Mouse (Mus musculus) cerebellum, adult 2 months (tissue): ENCODE data around the gene Srsf2. TPM values are rescaled to one million over a fixed set of nuclear protein-coding genes. Genes with fewer than 3 reads are reported as not detected.

Experiments used
- DNase-seq, 2 experiments: peaks; one replicate each; pipeline ENCODE4 v3.0.0; 2021
- H3K27ac ChIP-seq: fragments of 200-500 bp; 2 replicates; pipeline ENCODE4 v1.5.1; 2012; ENCODE audit warnings: low read length, control low read depth, inconsistent platforms; ENCODE audit not compliant: insufficient read depth
- H3K27me3 ChIP-seq: fragments of 200-500 bp; 2 replicates; pipeline ENCODE4 v1.6.1; 2012; ENCODE audit warnings: inconsistent platforms, mild to moderate bottlenecking, low read length, moderate library complexity; ENCODE audit not compliant: control insufficient read depth, insufficient read depth
- H3K4me1 ChIP-seq: fragments of 200-500 bp; 2 replicates; pipeline ENCODE4 v1.6.1; 2011; ENCODE audit warnings: low read length; ENCODE audit not compliant: control insufficient read depth, insufficient read depth
- H3K4me3 ChIP-seq: fragments of 200-500 bp; replicated peaks from 2 replicates; pipeline ENCODE3; 2011; ENCODE audit warnings: mild to moderate bottlenecking, low read depth, low read length, control low read depth; ENCODE audit not compliant: insufficient read depth
- CTCF ChIP-seq: fragments of 200-500 bp; IDR thresholded peaks from 2 replicates; pipeline ENCODE4 v1.5.1; 2011; ENCODE audit warnings: low read depth, mild to moderate bottlenecking, control low read depth, low read length, moderate library complexity, borderline replicate concordance; ENCODE audit not compliant: insufficient read depth
- POLR2A ChIP-seq: fragments of 200-500 bp; IDR thresholded peaks from 2 replicates; pipeline ENCODE4 v1.6.1; 2011; ENCODE audit warnings: low read length, control low read depth, borderline replicate concordance; ENCODE audit not compliant: insufficient read depth
- WGBS: fragments of 180-500 bp; shearing (Covaris S2); methylation state at CpG from one replicate; pipeline ENCODE4 v1.1.7; 2018; 5-methylcytosine and 5-hydroxymethylcytosine counted together
- polyA plus RNA-seq: library from polyadenylated mRNA; depleted of rRNA; stranded (reverse); fragments of >200 nt; gene quantifications from 2 replicates; pipeline ENCODE4 v1.2.3, GENCODE M21; 2012

Srsf2 gene
- polyA plus RNA-seq, 1 experiment = 361 TPM

DNA sequence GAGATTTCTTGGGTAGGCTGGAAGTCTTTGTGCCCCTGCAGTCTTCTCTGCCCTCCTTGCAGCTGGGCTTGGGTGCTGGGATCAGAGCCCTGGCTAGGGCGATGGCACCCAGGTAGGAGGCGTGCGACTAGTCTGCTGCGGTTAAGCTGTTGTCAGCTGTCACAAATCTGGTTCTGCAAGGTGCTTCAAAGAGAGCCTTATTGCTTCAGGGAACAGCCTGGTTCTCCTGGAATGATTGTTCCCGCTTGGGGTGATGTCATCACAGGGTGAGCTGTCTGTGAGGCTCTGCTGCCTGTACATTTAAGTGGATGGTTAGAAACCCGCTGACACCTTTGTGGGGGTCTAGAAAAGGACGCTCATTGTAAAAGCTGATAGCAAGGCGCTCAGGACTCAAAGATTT, 16.3 kb upstream of the Srsf2 start:
- no peak for TF ChIP-seq POLR2A
- TF ChIP-seq CTCF = no peak

DNA sequence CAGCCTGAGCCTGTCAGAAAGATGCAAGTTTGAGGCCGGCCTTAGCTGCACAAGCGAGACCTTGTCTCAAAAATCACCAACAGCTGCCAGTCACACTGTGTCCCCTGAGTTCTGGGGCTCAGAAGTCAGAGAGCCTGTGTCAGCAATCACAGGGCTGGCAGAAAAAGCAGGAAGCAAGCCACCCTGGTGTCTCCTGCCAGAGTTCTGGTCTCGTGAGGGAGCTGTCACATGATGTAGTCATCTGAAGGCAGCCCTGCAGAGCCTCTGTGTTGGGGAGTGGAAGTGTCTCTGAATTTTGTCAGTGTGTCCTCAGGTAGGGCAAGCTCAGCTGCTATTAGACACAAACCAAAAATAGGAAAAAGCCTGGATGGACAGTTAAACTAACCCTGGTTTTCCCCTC, 15.2 kb upstream of the Srsf2 start:
- TF ChIP-seq POLR2A (no peak), CTCF (no peak)
- WGBS = 61% methylated on average over 3 of the region's 3 CpGs
- Histone ChIP-seq H3K27ac (no peak overlapping the region), H3K4me1 (no peaks in the 10 kb centered on the region), H3K27me3 (no peaks in the 10 kb centered on the region), H3K4me3 (no peak overlapping the region)
- no peak for DNase-seq

More for the DNA sequence above, 16.3 kb upstream of the Srsf2 start:
- DNase-seq = no peak
- Histone ChIP-seq H3K4me3 (no peak overlapping the region), H3K27me3 (no peaks in the 10 kb centered on the region), H3K27ac (no peak overlapping the region), H3K4me1 (no peaks in the 10 kb centered on the region)
- 95% methylated on average over 8 of the region's 8 CpGs for WGBS

DNA sequence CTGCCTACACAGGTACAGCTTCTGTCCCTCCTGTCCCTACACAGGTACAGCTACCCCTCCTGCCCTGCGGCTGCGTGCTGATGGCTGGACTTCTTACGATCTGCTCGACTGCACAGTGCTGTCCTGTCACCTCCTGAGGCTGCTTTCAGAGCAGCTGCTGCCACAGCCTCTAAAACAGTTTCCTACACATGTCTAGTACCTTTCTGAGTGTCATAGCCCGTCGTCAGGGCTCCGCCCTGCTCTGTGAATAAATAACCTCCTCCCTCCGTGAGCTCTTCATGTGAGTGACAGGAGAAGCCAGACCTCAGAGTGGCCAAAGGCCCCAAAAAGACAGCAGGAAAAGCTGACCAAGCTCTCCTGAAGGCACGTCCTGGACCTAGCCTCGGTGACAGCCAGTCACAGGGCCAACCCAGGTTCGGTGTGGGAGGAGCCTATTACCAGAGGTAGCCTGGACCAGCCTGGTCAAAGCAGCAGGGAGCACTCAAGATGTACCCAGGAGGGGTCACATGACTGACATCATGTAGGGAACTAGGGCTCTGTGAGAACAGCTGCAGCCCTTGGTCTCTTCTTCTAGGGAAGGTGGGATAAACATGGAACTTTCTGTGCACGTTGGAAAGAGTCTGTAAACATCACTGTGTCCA, 13.2 kb upstream of the Srsf2 start:
- DNase-seq = no peak
- no peaks in the 10 kb centered on the region for H3K27me3 ChIP-seq
- WGBS = 76% methylated on average over 12 of the region's 12 CpGs
- no peak overlapping the region for H3K27ac ChIP-seq
- no peak overlapping the region for H3K4me3 ChIP-seq
- TF ChIP-seq CTCF (no peak), POLR2A (no peak)
- no peaks in the 10 kb centered on the region for H3K4me1 ChIP-seq

DNA sequence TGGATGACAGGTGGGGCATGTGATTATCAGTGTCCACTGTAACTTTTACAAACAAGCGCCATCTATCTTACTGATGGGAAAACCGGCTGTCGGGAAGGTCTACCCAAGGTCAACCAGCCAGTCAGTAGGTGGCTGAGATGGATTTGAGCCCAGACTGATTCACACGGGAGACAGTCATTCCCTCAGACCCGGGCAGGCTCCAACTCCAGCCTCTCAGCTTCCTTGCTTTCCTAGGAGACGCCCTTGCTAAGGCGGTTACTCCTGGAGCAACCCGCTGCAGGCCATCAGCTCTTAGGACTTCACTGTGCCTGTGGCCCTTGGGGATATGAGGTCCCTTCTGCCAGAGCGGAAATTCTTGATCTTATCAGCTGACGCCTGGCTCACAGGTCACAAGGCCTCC, 11.6 kb upstream of the Srsf2 start:
- no peak for DNase-seq
- Histone ChIP-seq H3K4me1 (no peaks in the 10 kb centered on the region), H3K4me3 (no peak overlapping the region), H3K27ac (no peak overlapping the region), H3K27me3 (no peaks in the 10 kb centered on the region)
- WGBS = 78% methylated on average over 10 of the region's 10 CpGs
- TF ChIP-seq CTCF (no peak), POLR2A (no peak)

DNA sequence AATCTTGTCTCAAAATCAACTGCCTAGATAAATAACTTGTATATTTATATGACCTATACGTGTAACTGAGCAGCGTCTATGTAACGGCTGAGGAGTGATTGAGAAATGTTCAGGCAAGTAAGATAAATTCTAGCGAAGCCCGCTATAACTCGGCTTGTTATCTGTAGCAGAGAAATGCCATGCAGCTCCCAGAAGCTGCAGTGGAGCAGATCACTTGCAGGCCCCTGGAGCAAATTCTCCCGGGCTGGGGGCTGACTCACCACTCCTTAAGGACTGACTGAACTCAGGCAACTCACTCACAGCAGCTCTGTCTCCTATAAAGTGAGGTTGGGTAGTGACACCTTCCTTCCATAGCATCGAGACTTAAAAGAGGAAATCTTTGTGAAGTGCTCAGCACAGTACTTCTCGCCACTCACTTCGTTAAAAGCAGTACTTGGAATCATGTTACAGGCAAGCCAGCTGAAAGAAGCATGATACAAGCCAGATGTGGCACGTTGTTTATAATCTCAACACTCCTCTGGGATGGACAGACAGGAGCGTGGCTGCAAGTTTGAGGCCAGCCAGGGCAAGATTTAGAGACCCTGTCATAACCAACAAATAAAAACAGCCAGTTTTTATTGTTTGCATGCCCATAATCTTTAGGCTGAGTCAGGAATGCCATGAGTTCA, 4.4 kb upstream of the Srsf2 start:
- H3K27ac ChIP-seq = no peak overlapping the region
- no peaks in the 10 kb centered on the region; the same call in 1 of the 2 replicates for H3K4me1 ChIP-seq
- no peak for DNase-seq
- no peak for TF ChIP-seq POLR2A
- no peak for TF ChIP-seq CTCF
- H3K4me3 ChIP-seq = no peak overlapping the region
- 93% methylated on average over 12 of the region's 12 CpGs for WGBS
- no peaks in the 10 kb centered on the region for H3K27me3 ChIP-seq

DNA sequence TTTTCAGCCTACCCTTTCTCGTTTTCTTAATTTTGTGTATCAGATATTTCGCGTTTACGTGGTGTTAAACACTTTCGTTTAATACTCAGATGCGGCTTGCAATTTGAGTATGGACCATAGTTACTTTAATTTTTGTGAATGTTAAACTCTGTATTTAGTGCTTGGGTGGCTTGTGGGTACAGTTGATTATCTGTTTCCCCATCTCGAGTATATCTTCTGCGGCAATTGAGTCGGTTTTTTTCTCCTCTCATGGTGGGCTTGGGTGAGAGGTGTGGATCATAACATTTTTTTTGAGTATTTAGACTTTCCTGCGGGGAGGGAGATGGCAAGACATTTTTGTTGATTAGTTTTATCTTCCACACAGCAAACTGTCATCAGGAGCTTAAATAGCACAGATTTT, 1.4 kb upstream of the Srsf2 start:
- no peaks in the 10 kb centered on the region; the same call in 1 of the 2 replicates for H3K4me1 ChIP-seq

DNA sequence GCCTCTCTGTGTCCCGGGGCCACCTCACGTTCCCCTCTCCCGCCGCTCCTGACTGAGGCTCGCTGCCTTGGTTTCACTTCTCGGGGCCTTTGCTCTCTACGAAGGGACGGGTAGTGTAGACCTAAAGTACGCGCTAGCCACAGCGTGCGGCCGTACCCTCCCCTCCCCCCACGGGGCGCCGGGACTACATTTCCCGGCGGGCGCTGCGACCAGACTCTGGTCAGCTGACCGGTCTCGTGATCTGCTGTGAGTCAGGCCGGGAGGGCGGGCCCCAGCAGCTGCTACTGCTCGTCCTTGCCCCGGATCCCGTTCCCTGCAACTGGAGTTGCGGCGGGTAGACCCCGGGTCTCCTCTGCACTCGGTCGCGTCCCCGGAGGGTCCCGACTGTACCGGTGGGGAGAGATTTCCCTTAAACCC, 626 bp upstream of the Srsf2 start:
- H3K27ac ChIP-seq = peak overlapping the region; percentile 90
- under 1% methylated on average over 36 of the region's 36 CpGs for WGBS
- TF ChIP-seq CTCF (no peak), POLR2A (peak; percentile 92)
- H3K27me3 ChIP-seq = no peaks in the 10 kb centered on the region
- peak; percentile 97 to 99 for DNase-seq
- H3K4me3 ChIP-seq = peak overlapping the region; percentile 95
- H3K4me1 ChIP-seq = no peaks in the 10 kb centered on the region; the same call in 1 of the 2 replicates

More for the DNA sequence above, 1.4 kb upstream of the Srsf2 start:
- WGBS = 30% methylated on average over 10 of the region's 10 CpGs
- Histone ChIP-seq H3K27me3 (no peaks in the 10 kb centered on the region), H3K27ac (no peak overlapping the region), H3K4me3 (peak overlapping the region; percentile 95)
- DNase-seq = no peak
- TF ChIP-seq POLR2A (no peak), CTCF (no peak)

DNA sequence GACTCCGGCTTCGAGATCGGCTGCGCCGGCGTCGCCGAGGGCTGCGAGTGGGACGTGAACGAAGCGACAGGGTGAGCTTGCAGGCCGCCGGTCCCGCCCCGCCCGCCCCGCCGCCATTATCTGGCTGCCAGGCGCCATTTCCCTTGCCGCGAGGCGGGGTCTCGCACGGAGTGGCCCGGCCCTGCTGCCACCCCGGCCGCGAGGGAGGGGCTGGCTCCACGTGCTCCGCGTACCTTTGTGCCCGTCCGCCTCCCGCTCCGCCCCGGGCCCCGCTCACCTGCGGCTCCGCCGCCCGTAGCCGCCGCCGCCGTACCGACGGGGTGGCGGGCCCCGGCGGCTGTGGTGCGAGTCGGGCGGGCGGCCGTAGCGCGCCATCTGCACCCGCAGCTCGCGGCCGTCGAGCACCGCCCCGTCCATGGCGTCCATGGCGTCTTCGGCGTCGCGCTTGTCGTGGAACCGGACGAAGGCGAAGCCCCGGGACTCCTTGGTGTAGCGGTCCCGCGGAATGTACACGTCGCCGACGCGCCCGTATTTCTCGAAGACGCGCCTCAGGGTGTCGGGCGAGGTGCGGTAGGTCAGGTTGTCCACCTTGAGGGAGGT, 503 bp downstream of the Srsf2 start, which contains the start of gene Mfsd11:
TSS of gene Mfsd11 (plus strand) at position 150 of the 600 bp plus-strand sequence.
- peak within 1 kb of the TSS; percentile 95 for H3K4me3 ChIP-seq
- no peaks in the 10 kb centered on the region; the same call in 1 of the 2 replicates for H3K4me1 ChIP-seq
- H3K27ac ChIP-seq = peak within 1 kb of the TSS; percentile 90
- TF ChIP-seq CTCF = no peak
- no peak for TF ChIP-seq POLR2A
- no peaks in the 10 kb centered on the region for H3K27me3 ChIP-seq
- peak; percentile 81 to 82 for DNase-seq
- WGBS = under 1% methylated on average over 83 of the region's 91 CpGs
